Mouse (Mus musculus) forebrain, embryonic 13.5 days (tissue): ENCODE measurements around the gene Pcca. TPM values are rescaled to one million over a fixed set of nuclear protein-coding genes. Genes with fewer than 3 reads are reported as not detected.

Experiments
- ATAC-seq: fragments of 200-750 bp; cut with Nextera tagmentation; 2 replicates; pipeline ENCODE4 v1.8.0; 2017
- H3K27ac ChIP-seq: fragments of 300-500 bp; sonication (generic); 2 replicates; pipeline ENCODE4 v1.5.1; 2015; ENCODE audit warnings: inconsistent platforms, mild to moderate bottlenecking, moderate library complexity
- H3K27me3 ChIP-seq: fragments of 300-500 bp; sonication (generic); 2 replicates; pipeline ENCODE4 v1.6.1; 2015; ENCODE audit warnings: mild to moderate bottlenecking, inconsistent platforms
- H3K36me3 ChIP-seq: fragments of 300-500 bp; sonication (generic); 2 replicates; pipeline ENCODE4 v1.6.1; 2015; ENCODE audit warnings: mild to moderate bottlenecking, inconsistent platforms; ENCODE audit not compliant: poor library complexity, severe bottlenecking
- H3K4me1 ChIP-seq: fragments of 300-500 bp; sonication (generic); 2 replicates; pipeline ENCODE4 v1.6.1; 2015; ENCODE audit warnings: inconsistent platforms
- H3K4me2 ChIP-seq: fragments of 300-500 bp; sonication (generic); 2 replicates; pipeline ENCODE4 v1.6.1; 2015; ENCODE audit warnings: inconsistent platforms, mild to moderate bottlenecking, moderate library complexity
- H3K4me3 ChIP-seq: fragments of 300-500 bp; sonication (generic); 2 replicates; pipeline ENCODE4 v1.5.1; 2015; ENCODE audit warnings: mild to moderate bottlenecking, inconsistent platforms
- H3K9ac ChIP-seq: fragments of 300-500 bp; sonication (generic); 2 replicates; pipeline ENCODE4 v1.6.1; 2015; ENCODE audit warnings: mild to moderate bottlenecking, inconsistent platforms
- H3K9me3 ChIP-seq: fragments of 300-500 bp; sonication (generic); replicated peaks from 2 replicates; pipeline ENCODE4 v1.6.1; 2016; ENCODE audit warnings: inconsistent platforms
- WGBS: fragments of 180-500 bp; shearing (Covaris S2); methylation state at CpG from one replicate; pipeline ENCODE4 v1.1.7; 2015; 5-methylcytosine and 5-hydroxymethylcytosine counted together
- polyA plus RNA-seq: library from polyadenylated mRNA; unstranded; fragments of >200 nt; fragmentation: Nextera tagmentation; extraction: Ambion mirVana; gene quantifications from 2 replicates; pipeline ENCODE4 v1.2.1, GENCODE M21; 2015

The Pcca gene
- polyA plus RNA-seq, 1 experiment from 2014 or later, result 25.2 TPM

GRCm38 (mm10) chr14:122755559-122755958 is 221.4 kb downstream of the Pcca start:
- H3K27ac ChIP-seq, result no peak overlapping the region
- WGBS, result 63% methylated on average over 13 of the region's 13 CpGs
- no peak overlapping the region for H3K4me2 ChIP-seq
- H3K9me3 ChIP-seq, result no peaks in the 10 kb centered on the region; the same call in 1 of the 2 replicates
- no peak; the same call in 1 of the 2 replicates for ATAC-seq
- H3K9ac ChIP-seq, result no peak overlapping the region
- peaks cover 15% of the 10 kb centered on the region for H3K4me1 ChIP-seq
- H3K4me3 ChIP-seq, result no peak overlapping the region
- no peaks in the 10 kb centered on the region for H3K36me3 ChIP-seq
- H3K27me3 ChIP-seq, result no peaks in the 10 kb centered on the region

DNA sequence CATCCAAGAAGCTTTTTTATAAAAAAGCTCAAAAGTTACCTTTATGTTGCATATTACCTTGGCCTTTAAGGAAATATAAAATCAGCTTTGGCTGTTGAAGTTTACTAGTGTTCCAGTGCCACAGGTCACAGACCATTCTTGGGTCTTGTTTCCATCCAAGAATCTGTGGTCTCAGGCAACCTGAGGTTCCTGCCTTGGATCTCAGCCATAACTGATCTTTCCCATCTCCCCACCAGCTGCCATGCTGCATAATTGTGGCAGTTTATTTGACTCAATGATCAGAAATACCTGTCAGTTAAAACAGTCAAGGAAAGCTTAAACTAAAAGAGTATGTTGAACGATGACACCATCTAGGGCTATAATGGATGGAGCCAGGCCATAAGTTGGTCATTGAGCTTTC is 222.5 kb downstream of the Pcca start:
- 98% methylated on average over 1 of the region's 1 CpGs for WGBS
- H3K27me3 ChIP-seq, result no peaks in the 10 kb centered on the region

GRCm38 (mm10) chr14:122759890-122760289 is 225.8 kb downstream of the Pcca start:
- Histone ChIP-seq H3K36me3 (no peaks in the 10 kb centered on the region), H3K9me3 (no peaks in the 10 kb centered on the region), H3K4me1 (peaks cover 35% of the 10 kb centered on the region), H3K4me3 (no peak overlapping the region), H3K27ac (no peak overlapping the region), H3K4me2 (no peak overlapping the region), H3K27me3 (no peaks in the 10 kb centered on the region), H3K9ac (no peak overlapping the region)
- WGBS, result 26% methylated on average over 3 of the region's 3 CpGs
- ATAC-seq, result peak; percentile 71; the same call in 1 of the 2 replicates

More for the DNA sequence above, 222.5 kb downstream of the Pcca start:
- no peaks in the 10 kb centered on the region for H3K9me3 ChIP-seq
- H3K4me2 ChIP-seq, result no peak overlapping the region
- no peaks in the 10 kb centered on the region for H3K36me3 ChIP-seq
- H3K4me3 ChIP-seq, result no peak overlapping the region
- H3K9ac ChIP-seq, result no peak overlapping the region
- no peak for ATAC-seq
- H3K4me1 ChIP-seq, result peaks cover 25% of the 10 kb centered on the region
- H3K27ac ChIP-seq, result no peak overlapping the region

- Histone ChIP-seq H3K9me3 (no peaks in the 10 kb centered on the region), H3K27me3 (no peaks in the 10 kb centered on the region), H3K4me3 (no peak overlapping the region), H3K27ac (no peak overlapping the region), H3K4me2 (no peak overlapping the region), H3K4me1 (peaks cover 30% of the 10 kb centered on the region), H3K36me3 (no peaks in the 10 kb centered on the region), H3K9ac (no peak overlapping the region)
- 0 out of 2 replicates have a peak, but pooled peaks have one; percentile 33 for ATAC-seq
Observed at GRCm38 (mm10) chr14:122760803-122761202, 226.7 kb downstream of the Pcca start.

- Histone ChIP-seq H3K4me1 (peaks cover 28% of the 10 kb centered on the region), H3K27me3 (no peaks in the 10 kb centered on the region), H3K36me3 (no peaks in the 10 kb centered on the region), H3K27ac (no peak overlapping the region), H3K9me3 (no peaks in the 10 kb centered on the region), H3K4me3 (no peak overlapping the region), H3K9ac (no peak overlapping the region), H3K4me2 (no peak overlapping the region)
- ATAC-seq, result no peak
Observed at GRCm38 (mm10) chr14:122762603-122763002, 228.5 kb downstream of the Pcca start.

- Histone ChIP-seq H3K27me3 (no peaks in the 10 kb centered on the region), H3K4me3 (no peak overlapping the region), H3K4me1 (peaks cover 21% of the 10 kb centered on the region), H3K36me3 (no peaks in the 10 kb centered on the region), H3K9ac (no peak overlapping the region), H3K27ac (no peak overlapping the region), H3K4me2 (no peak overlapping the region), H3K9me3 (no peaks in the 10 kb centered on the region)
- ATAC-seq, result no peak
- WGBS, result 81% methylated on average over 2 of the region's 2 CpGs
Observed at GRCm38 (mm10) chr14:122765951-122766350, 231.8 kb downstream of the Pcca start.

DNA sequence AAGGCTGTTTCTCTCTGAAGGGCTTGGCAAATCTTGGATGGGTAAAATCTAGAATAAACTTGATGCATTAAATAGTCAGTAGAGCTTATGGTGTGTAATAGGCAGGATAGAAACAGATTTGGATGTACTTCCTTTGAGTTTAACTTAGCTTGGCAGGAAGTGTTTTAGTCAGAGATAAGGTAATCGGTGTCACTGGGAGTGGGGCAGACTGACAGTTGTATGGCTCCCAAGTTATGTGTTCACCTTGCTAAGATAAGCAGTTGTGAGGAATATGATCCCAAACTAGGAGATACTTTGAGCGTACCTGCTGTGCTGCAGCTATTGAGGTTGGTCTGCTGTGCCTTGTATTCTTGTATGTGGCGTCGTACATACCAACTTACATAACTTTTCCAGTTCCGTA is 232.3 kb downstream of the Pcca start:
- H3K9ac ChIP-seq, result no peak overlapping the region
- no peak overlapping the region for H3K4me2 ChIP-seq
- no peak overlapping the region for H3K4me3 ChIP-seq
- no peaks in the 10 kb centered on the region for H3K36me3 ChIP-seq
- 95% methylated on average over 5 of the region's 5 CpGs for WGBS
- H3K9me3 ChIP-seq, result no peaks in the 10 kb centered on the region
- H3K27me3 ChIP-seq, result no peaks in the 10 kb centered on the region
- H3K27ac ChIP-seq, result no peak overlapping the region
- no peak for ATAC-seq
- H3K4me1 ChIP-seq, result peaks cover 16% of the 10 kb centered on the region

DNA sequence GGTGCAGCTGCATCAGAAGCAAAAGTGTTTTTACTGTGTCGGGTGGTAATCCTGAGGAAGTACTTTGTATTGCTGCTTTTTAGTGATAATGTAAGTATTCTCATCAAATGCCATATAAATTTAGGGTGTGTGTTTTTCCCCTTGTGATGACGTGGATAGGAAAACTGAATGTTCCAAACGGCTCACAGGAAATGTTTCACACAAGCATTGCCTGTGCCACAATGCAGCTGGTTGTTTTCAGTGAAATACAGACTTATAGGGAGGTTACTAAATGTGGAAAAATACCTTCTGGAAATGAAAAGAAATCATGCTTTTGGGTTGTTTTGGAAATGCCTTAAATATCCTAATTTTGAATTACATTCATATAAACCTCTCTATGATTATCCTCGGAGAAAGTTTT is 250.6 kb downstream of the Pcca start:
- no peak for ATAC-seq
- no peaks in the 10 kb centered on the region for H3K27me3 ChIP-seq
- no peaks in the 10 kb centered on the region for H3K36me3 ChIP-seq
- H3K4me3 ChIP-seq, result no peak overlapping the region
- no peaks in the 10 kb centered on the region for H3K9me3 ChIP-seq
- H3K27ac ChIP-seq, result no peak overlapping the region
- WGBS, result 85% methylated on average over 4 of the region's 4 CpGs
- no peak overlapping the region for H3K4me2 ChIP-seq
- no peaks in the 10 kb centered on the region for H3K4me1 ChIP-seq
- H3K9ac ChIP-seq, result no peak overlapping the region

DNA sequence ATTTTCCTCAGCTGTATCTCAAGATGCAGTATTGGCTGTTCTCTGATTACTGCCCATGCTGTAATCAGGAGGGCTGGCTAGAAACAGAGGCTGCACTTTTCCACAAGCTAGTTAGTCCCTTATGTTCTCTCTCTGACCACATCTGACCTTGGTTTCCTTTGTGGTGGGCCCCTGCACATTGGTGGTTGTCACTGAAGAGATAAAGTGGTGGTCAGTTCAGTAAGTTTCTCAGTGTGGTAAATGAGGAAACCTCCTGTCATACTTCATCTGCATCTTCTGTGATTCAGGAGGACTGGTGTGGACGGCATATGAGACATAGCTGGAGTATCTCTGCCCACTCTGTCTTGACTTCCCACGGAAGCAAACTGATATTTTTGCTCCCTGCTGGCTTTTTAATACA is 254.1 kb downstream of the Pcca start:
- no peak for ATAC-seq
- WGBS, result 80% methylated on average over 2 of the region's 2 CpGs

DNA sequence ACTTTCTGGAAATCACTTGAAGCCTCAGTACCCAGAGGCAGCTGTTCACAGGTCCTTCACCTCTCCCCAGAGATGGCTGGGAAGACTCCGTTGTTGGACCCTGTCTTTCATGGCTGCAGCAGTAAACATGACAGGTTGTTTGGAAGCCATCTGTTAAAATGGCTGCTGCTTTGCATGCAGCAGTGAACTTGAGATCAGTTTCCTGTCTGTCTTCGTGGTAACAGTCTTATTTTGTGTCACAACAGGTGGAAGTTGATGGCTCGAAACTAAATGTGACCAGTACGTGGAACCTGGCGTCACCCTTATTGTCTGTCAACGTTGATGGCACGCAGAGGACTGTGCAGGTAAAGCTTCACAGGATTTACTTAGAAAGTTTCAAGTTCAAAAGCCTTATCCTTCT is 256.0 kb downstream of the Pcca start:
- 87% methylated on average over 7 of the region's 7 CpGs for WGBS
- Histone ChIP-seq H3K36me3 (no peaks in the 10 kb centered on the region), H3K27ac (no peak overlapping the region), H3K9ac (no peak overlapping the region), H3K27me3 (no peaks in the 10 kb centered on the region), H3K4me3 (no peak overlapping the region), H3K4me1 (peaks cover 4% of the 10 kb centered on the region; the same call in 1 of the 2 replicates), H3K4me2 (no peak overlapping the region), H3K9me3 (no peaks in the 10 kb centered on the region)
- 0 out of 2 replicates have a peak, but pooled peaks have one; percentile 30 for ATAC-seq

More for the DNA sequence above, 254.1 kb downstream of the Pcca start:
- Histone ChIP-seq H3K4me2 (no peak overlapping the region), H3K27me3 (no peaks in the 10 kb centered on the region), H3K9ac (no peak overlapping the region), H3K4me1 (peaks cover 4% of the 10 kb centered on the region; the same call in 1 of the 2 replicates), H3K4me3 (no peak overlapping the region), H3K36me3 (no peaks in the 10 kb centered on the region), H3K27ac (no peak overlapping the region), H3K9me3 (no peaks in the 10 kb centered on the region)

DNA sequence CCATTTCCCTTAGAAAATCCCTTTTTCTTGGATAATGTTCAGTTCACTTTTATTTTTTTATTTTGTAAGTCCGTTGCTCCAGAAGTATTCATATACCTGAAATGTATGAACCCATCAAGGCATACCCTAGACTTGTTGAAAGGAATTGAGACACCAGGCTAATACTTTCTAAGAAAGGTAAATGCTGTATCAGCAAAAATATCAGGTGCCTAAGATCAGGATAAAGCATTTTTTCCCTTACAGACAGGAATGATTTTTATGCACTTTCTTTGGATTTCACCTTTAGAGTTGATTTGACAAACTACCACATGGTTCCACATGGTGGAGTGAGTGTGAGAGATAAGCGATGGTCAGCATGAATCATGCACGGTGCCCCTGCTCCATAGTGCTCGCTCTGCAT is 259.2 kb downstream of the Pcca start:
- Histone ChIP-seq H3K27ac (no peak overlapping the region), H3K27me3 (no peaks in the 10 kb centered on the region), H3K9me3 (no peaks in the 10 kb centered on the region), H3K4me3 (no peak overlapping the region), H3K4me1 (peaks cover 7% of the 10 kb centered on the region; the same call in 1 of the 2 replicates), H3K9ac (no peak overlapping the region), H3K4me2 (no peak overlapping the region), H3K36me3 (no peaks in the 10 kb centered on the region)
- WGBS, result 95% methylated on average over 4 of the region's 4 CpGs
- ATAC-seq, result no peak

- Histone ChIP-seq H3K4me1 (peaks cover 4% of the 10 kb centered on the region; the same call in 1 of the 2 replicates), H3K9ac (no peak overlapping the region), H3K9me3 (no peaks in the 10 kb centered on the region), H3K4me3 (no peak overlapping the region), H3K4me2 (no peak overlapping the region), H3K36me3 (no peaks in the 10 kb centered on the region), H3K27ac (no peak overlapping the region), H3K27me3 (no peaks in the 10 kb centered on the region)
- WGBS, result 76% methylated on average over 4 of the region's 4 CpGs
- ATAC-seq, result no peak
Observed at GRCm38 (mm10) chr14:122800296-122800695, 266.2 kb downstream of the Pcca start.

DNA sequence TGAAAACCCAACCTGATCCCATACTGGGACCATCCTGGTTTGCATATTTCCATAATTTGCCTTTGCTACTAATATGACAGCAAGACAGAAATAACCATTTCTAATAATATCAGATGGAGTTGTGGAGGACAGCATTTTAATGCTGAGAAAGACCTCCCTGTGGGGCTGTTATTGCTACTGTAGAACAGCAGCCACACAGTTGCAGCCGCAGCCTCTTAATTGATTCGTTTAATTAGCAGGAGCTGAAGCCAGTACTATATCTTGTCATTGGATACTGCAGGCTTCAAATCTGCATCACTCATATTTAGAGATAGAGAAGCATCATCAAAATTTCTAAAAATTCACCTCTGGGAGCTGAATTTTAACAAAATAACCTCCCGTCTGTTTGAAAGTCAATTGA is 286.9 kb downstream of the Pcca start:
- Histone ChIP-seq H3K4me1 (no peaks in the 10 kb centered on the region), H3K9me3 (no peaks in the 10 kb centered on the region), H3K36me3 (no peaks in the 10 kb centered on the region), H3K4me2 (no peak overlapping the region), H3K27me3 (no peaks in the 10 kb centered on the region), H3K9ac (no peak overlapping the region), H3K27ac (no peak overlapping the region), H3K4me3 (no peak overlapping the region)
- WGBS, result 69% methylated on average over 3 of the region's 3 CpGs
- no peak for ATAC-seq
